Mouse (Mus musculus): ENCODE data around the gene Zdhhc3. TPM values are rescaled to one million over a fixed set of nuclear protein-coding genes. Genes with fewer than 3 reads are reported as not detected.

The Zdhhc3 gene
- polyA plus RNA-seq, 1 experiment from 2014 or later = 59.6 TPM

- no peaks in the 10 kb centered on the region for H3K4me1 ChIP-seq (ENCODE audit: control insufficient read depth, insufficient read depth, low read length)
- no peak overlapping the region for H3K9ac ChIP-seq (ENCODE audit: low read depth, low read length)
- ATAC-seq (ENCODE audit: low FRiP score, low TSS enrichment) = no peak
- H3K4me2 ChIP-seq (replicated peaks; ENCODE audit: low read depth, low read length) = no peak overlapping the region
- no peaks in the 10 kb centered on the region for H3K9me3 ChIP-seq (ENCODE audit: control insufficient read depth, low read length)
- H3K27ac ChIP-seq (ENCODE audit: low read depth, low read length) = no peak overlapping the region
- WGBS = 96% methylated on average over 16 of the region's 16 CpGs
- no peak overlapping the region for H3K4me3 ChIP-seq (ENCODE audit: low read length)
- peaks cover 62% of the 10 kb centered on the region for H3K36me3 ChIP-seq (ENCODE audit: control insufficient read depth, insufficient read depth, low read length)
- H3K27me3 ChIP-seq (ENCODE audit: control insufficient read depth, insufficient read depth, low read length) = no peaks in the 10 kb centered on the region
Measured at GRCm38 (mm10) chr9:123099631-123100455, 13.2 kb downstream of the Zdhhc3 start.

- no peak overlapping the region for H3K27ac ChIP-seq (ENCODE audit: low read depth, low read length)
- peaks cover 66% of the 10 kb centered on the region for H3K36me3 ChIP-seq (ENCODE audit: control insufficient read depth, insufficient read depth, low read length)
- no peaks in the 10 kb centered on the region for H3K27me3 ChIP-seq (ENCODE audit: control insufficient read depth, insufficient read depth, low read length)
- H3K4me1 ChIP-seq (ENCODE audit: control insufficient read depth, insufficient read depth, low read length) = no peaks in the 10 kb centered on the region
- H3K9me3 ChIP-seq (ENCODE audit: control insufficient read depth, low read length) = no peaks in the 10 kb centered on the region
- WGBS = 91% methylated on average over 4 of the region's 4 CpGs
- no peak for ATAC-seq (ENCODE audit: low FRiP score, low TSS enrichment)
- H3K4me3 ChIP-seq (ENCODE audit: low read length) = no peak overlapping the region
- H3K4me2 ChIP-seq (replicated peaks; ENCODE audit: low read depth, low read length) = no peak overlapping the region
- no peak overlapping the region for H3K9ac ChIP-seq (ENCODE audit: low read depth, low read length)
Measured at GRCm38 (mm10) chr9:123090844-123091243, 22.2 kb downstream of the Zdhhc3 start.

- H3K4me2 ChIP-seq (replicated peaks; ENCODE audit: low read depth, low read length) = no peak overlapping the region
- 70% methylated on average over 3 of the region's 3 CpGs for WGBS
- no peak for ATAC-seq (ENCODE audit: low FRiP score, low TSS enrichment)
- H3K4me1 ChIP-seq (ENCODE audit: control insufficient read depth, insufficient read depth, low read length) = no peaks in the 10 kb centered on the region
- H3K9ac ChIP-seq (ENCODE audit: low read depth, low read length) = no peak overlapping the region
- H3K4me3 ChIP-seq (ENCODE audit: low read length) = no peak overlapping the region
- H3K27ac ChIP-seq (ENCODE audit: low read depth, low read length) = no peak overlapping the region
- peaks cover 74% of the 10 kb centered on the region for H3K36me3 ChIP-seq (ENCODE audit: control insufficient read depth, insufficient read depth, low read length)
- no peaks in the 10 kb centered on the region for H3K27me3 ChIP-seq (ENCODE audit: control insufficient read depth, insufficient read depth, low read length)
- H3K9me3 ChIP-seq (ENCODE audit: control insufficient read depth, low read length) = no peaks in the 10 kb centered on the region
Measured at GRCm38 (mm10) chr9:123087558-123087957, 25.4 kb downstream of the Zdhhc3 start.

- Histone ChIP-seq H3K4me1 (ENCODE audit: control insufficient read depth, insufficient read depth, low read length) (no peaks in the 10 kb centered on the region), H3K4me3 (ENCODE audit: low read length) (no peak overlapping the region), H3K9me3 (ENCODE audit: control insufficient read depth, low read length) (no peaks in the 10 kb centered on the region), H3K9ac (ENCODE audit: low read depth, low read length) (no peak overlapping the region), H3K36me3 (ENCODE audit: control insufficient read depth, insufficient read depth, low read length) (peaks cover 79% of the 10 kb centered on the region), H3K27ac (ENCODE audit: low read depth, low read length) (no peak overlapping the region), H3K4me2 (replicated peaks; ENCODE audit: low read depth, low read length) (no peak overlapping the region), H3K27me3 (ENCODE audit: control insufficient read depth, insufficient read depth, low read length) (no peaks in the 10 kb centered on the region)
- no peak for ATAC-seq (ENCODE audit: low FRiP score, low TSS enrichment)
- 95% methylated on average over 1 of the region's 1 CpGs for WGBS
Measured at GRCm38 (mm10) chr9:123085373-123085772, 27.6 kb downstream of the Zdhhc3 start.

- Histone ChIP-seq H3K27me3 (ENCODE audit: control insufficient read depth, insufficient read depth, low read length) (no peaks in the 10 kb centered on the region), H3K36me3 (ENCODE audit: control insufficient read depth, insufficient read depth, low read length) (peaks cover 77% of the 10 kb centered on the region), H3K9me3 (ENCODE audit: control insufficient read depth, low read length) (no peaks in the 10 kb centered on the region), H3K4me2 (replicated peaks; ENCODE audit: low read depth, low read length) (no peak overlapping the region), H3K4me3 (ENCODE audit: low read length) (no peak overlapping the region), H3K4me1 (ENCODE audit: control insufficient read depth, insufficient read depth, low read length) (no peaks in the 10 kb centered on the region), H3K9ac (ENCODE audit: low read depth, low read length) (no peak overlapping the region), H3K27ac (ENCODE audit: low read depth, low read length) (no peak overlapping the region)
- ATAC-seq (ENCODE audit: low FRiP score, low TSS enrichment) = peak; percentile 82
- WGBS = 50% methylated on average over 1 of the region's 1 CpGs
Measured at GRCm38 (mm10) chr9:123080796-123081195, 32.2 kb downstream of the Zdhhc3 start.

GRCm38 (mm10) chr9:123080355-123080754, 32.6 kb downstream of the Zdhhc3 start:
- Histone ChIP-seq H3K4me3 (ENCODE audit: low read length) (no peak overlapping the region), H3K9me3 (ENCODE audit: control insufficient read depth, low read length) (no peaks in the 10 kb centered on the region), H3K27ac (ENCODE audit: low read depth, low read length) (no peak overlapping the region), H3K9ac (ENCODE audit: low read depth, low read length) (no peak overlapping the region), H3K4me1 (ENCODE audit: control insufficient read depth, insufficient read depth, low read length) (no peaks in the 10 kb centered on the region), H3K27me3 (ENCODE audit: control insufficient read depth, insufficient read depth, low read length) (no peaks in the 10 kb centered on the region), H3K4me2 (replicated peaks; ENCODE audit: low read depth, low read length) (no peak overlapping the region), H3K36me3 (ENCODE audit: control insufficient read depth, insufficient read depth, low read length) (peaks cover 72% of the 10 kb centered on the region)
- peak; percentile 36 for ATAC-seq (ENCODE audit: low FRiP score, low TSS enrichment)
- 79% methylated on average over 7 of the region's 7 CpGs for WGBS

GRCm38 (mm10) chr9:123079149-123079548, 33.9 kb downstream of the Zdhhc3 start:
- WGBS = 84% methylated on average over 5 of the region's 5 CpGs

GRCm38 (mm10) chr9:123060172-123060571, 52.8 kb downstream of the Zdhhc3 start:
- H3K27me3 ChIP-seq (ENCODE audit: control insufficient read depth, insufficient read depth, low read length) = no peaks in the 10 kb centered on the region
- H3K9me3 ChIP-seq (ENCODE audit: control insufficient read depth, low read length) = no peaks in the 10 kb centered on the region
- WGBS = 92% methylated on average over 3 of the region's 3 CpGs
- H3K9ac ChIP-seq (ENCODE audit: low read depth, low read length) = no peak overlapping the region
- no peak overlapping the region for H3K4me2 ChIP-seq (replicated peaks; ENCODE audit: low read depth, low read length)
- H3K4me1 ChIP-seq (ENCODE audit: control insufficient read depth, insufficient read depth, low read length) = no peaks in the 10 kb centered on the region
- no peak for ATAC-seq (ENCODE audit: low FRiP score, low TSS enrichment)
- no peak overlapping the region for H3K4me3 ChIP-seq (ENCODE audit: low read length)
- no peaks in the 10 kb centered on the region for H3K36me3 ChIP-seq (ENCODE audit: control insufficient read depth, insufficient read depth, low read length)
- H3K27ac ChIP-seq (ENCODE audit: low read depth, low read length) = no peak overlapping the region

More at GRCm38 (mm10) chr9:123079149-123079548, 33.9 kb downstream of the Zdhhc3 start:
- no peaks in the 10 kb centered on the region for H3K9me3 ChIP-seq (ENCODE audit: control insufficient read depth, low read length)
- H3K4me2 ChIP-seq (replicated peaks; ENCODE audit: low read depth, low read length) = no peak overlapping the region
- no peaks in the 10 kb centered on the region for H3K4me1 ChIP-seq (ENCODE audit: control insufficient read depth, insufficient read depth, low read length)
- no peak overlapping the region for H3K9ac ChIP-seq (ENCODE audit: low read depth, low read length)
- peaks cover 65% of the 10 kb centered on the region for H3K36me3 ChIP-seq (ENCODE audit: control insufficient read depth, insufficient read depth, low read length)
- ATAC-seq (ENCODE audit: low FRiP score, low TSS enrichment) = no peak
- H3K27ac ChIP-seq (ENCODE audit: low read depth, low read length) = no peak overlapping the region
- no peaks in the 10 kb centered on the region for H3K27me3 ChIP-seq (ENCODE audit: control insufficient read depth, insufficient read depth, low read length)
- H3K4me3 ChIP-seq (ENCODE audit: low read length) = no peak overlapping the region

GRCm38 (mm10) chr9:123058724-123059292, 54.2 kb downstream of the Zdhhc3 start:
- Histone ChIP-seq H3K9ac (ENCODE audit: low read depth, low read length) (no peak overlapping the region), H3K4me3 (ENCODE audit: low read length) (no peak overlapping the region), H3K9me3 (ENCODE audit: control insufficient read depth, low read length) (no peaks in the 10 kb centered on the region), H3K4me1 (ENCODE audit: control insufficient read depth, insufficient read depth, low read length) (no peaks in the 10 kb centered on the region), H3K27ac (ENCODE audit: low read depth, low read length) (no peak overlapping the region), H3K27me3 (ENCODE audit: control insufficient read depth, insufficient read depth, low read length) (no peaks in the 10 kb centered on the region), H3K36me3 (ENCODE audit: control insufficient read depth, insufficient read depth, low read length) (no peaks in the 10 kb centered on the region), H3K4me2 (replicated peaks; ENCODE audit: low read depth, low read length) (no peak overlapping the region)
- ATAC-seq (ENCODE audit: low FRiP score, low TSS enrichment) = no peak

All from kidney, embryonic 14.5 days (tissue).